Mouse (Mus musculus): ENCODE results near the gene Tnip1. TPM values are rescaled to one million over a fixed set of nuclear protein-coding genes. Genes with fewer than 3 reads are reported as not detected.

The Tnip1 gene
- total and polyA plus RNA-seq, 2 experiments: 3.0 to 8.1 TPM

- H3K27ac ChIP-seq (replicated peaks; ENCODE audit: insufficient read depth, low read depth, low read length): no peak overlapping the region
- no peak for DNase-seq (ENCODE audit: extremely low read depth, low read depth, low spot score)
Measured at GRCm38 (mm10) chr11:54927346-54928140, 35.2 kb downstream of the Tnip1 start.

GRCm38 (mm10) chr11:54924145-54924544 lies 38.6 kb downstream of the Tnip1 start:
- Histone ChIP-seq H3K4me1 (ENCODE audit: control insufficient read depth, insufficient read depth, low read length) (no peaks in the 10 kb centered on the region), H3K9ac (ENCODE audit: low read depth, low read length) (no peak overlapping the region), H3K27me3 (ENCODE audit: control insufficient read depth, insufficient read depth, low read length) (no peaks in the 10 kb centered on the region), H3K4me3 (ENCODE audit: insufficient read depth, low read depth, low read length) (no peak overlapping the region), H3K36me3 (ENCODE audit: control insufficient read depth, insufficient read depth, low read length) (peaks cover 29% of the 10 kb centered on the region; the same call in 1 of the 2 replicates), H3K27ac (replicated peaks; ENCODE audit: insufficient read depth, low read depth, low read length) (no peak overlapping the region), H3K79me2 (ENCODE audit: control insufficient read depth, insufficient read depth, low read length) (no peaks in the 10 kb centered on the region)
- TF ChIP-seq CTCF (IDR thresholded peaks at IDR 0.05; ENCODE audit: low read depth, low read length) (no peak), POLR2A (IDR thresholded peaks at IDR 0.05; ENCODE audit: extremely low read depth, insufficient read depth, low read length) (no peak)
- 95% methylated on average over 14 of the region's 14 CpGs for WGBS
- no peak for DNase-seq (ENCODE audit: extremely low read depth, low read depth, low spot score)

More at GRCm38 (mm10) chr11:54927346-54928140, 35.2 kb downstream of the Tnip1 start:
- Histone ChIP-seq H3K79me2 (ENCODE audit: control insufficient read depth, insufficient read depth, low read length) (no peaks in the 10 kb centered on the region), H3K9ac (ENCODE audit: low read depth, low read length) (no peak overlapping the region), H3K36me3 (ENCODE audit: control insufficient read depth, insufficient read depth, low read length) (peaks cover 20% of the 10 kb centered on the region; the same call in 1 of the 2 replicates), H3K27me3 (ENCODE audit: control insufficient read depth, insufficient read depth, low read length) (no peaks in the 10 kb centered on the region), H3K4me1 (ENCODE audit: control insufficient read depth, insufficient read depth, low read length) (no peaks in the 10 kb centered on the region), H3K4me3 (ENCODE audit: insufficient read depth, low read depth, low read length) (no peak overlapping the region)
- WGBS: 86% methylated on average over 14 of the region's 14 CpGs
- TF ChIP-seq POLR2A (IDR thresholded peaks at IDR 0.05; ENCODE audit: extremely low read depth, insufficient read depth, low read length) (no peak), CTCF (IDR thresholded peaks at IDR 0.05; ENCODE audit: low read depth, low read length) (peak; percentile 92)

GRCm38 (mm10) chr11:54922488-54922887 lies 40.2 kb downstream of the Tnip1 start:
- 96% methylated on average over 3 of the region's 3 CpGs for WGBS
- H3K27me3 ChIP-seq (ENCODE audit: control insufficient read depth, insufficient read depth, low read length): no peaks in the 10 kb centered on the region
- DNase-seq (ENCODE audit: extremely low read depth, low read depth, low spot score): no peak
- TF ChIP-seq POLR2A (IDR thresholded peaks at IDR 0.05; ENCODE audit: extremely low read depth, insufficient read depth, low read length) (no peak), CTCF (IDR thresholded peaks at IDR 0.05; ENCODE audit: low read depth, low read length) (no peak)
- no peaks in the 10 kb centered on the region for H3K79me2 ChIP-seq (ENCODE audit: control insufficient read depth, insufficient read depth, low read length)
- H3K9ac ChIP-seq (ENCODE audit: low read depth, low read length): no peak overlapping the region
- H3K4me1 ChIP-seq (ENCODE audit: control insufficient read depth, insufficient read depth, low read length): no peaks in the 10 kb centered on the region
- no peak overlapping the region for H3K4me3 ChIP-seq (ENCODE audit: insufficient read depth, low read depth, low read length)
- peaks cover 41% of the 10 kb centered on the region for H3K36me3 ChIP-seq (ENCODE audit: control insufficient read depth, insufficient read depth, low read length)
- no peak overlapping the region for H3K27ac ChIP-seq (replicated peaks; ENCODE audit: insufficient read depth, low read depth, low read length)

DNA sequence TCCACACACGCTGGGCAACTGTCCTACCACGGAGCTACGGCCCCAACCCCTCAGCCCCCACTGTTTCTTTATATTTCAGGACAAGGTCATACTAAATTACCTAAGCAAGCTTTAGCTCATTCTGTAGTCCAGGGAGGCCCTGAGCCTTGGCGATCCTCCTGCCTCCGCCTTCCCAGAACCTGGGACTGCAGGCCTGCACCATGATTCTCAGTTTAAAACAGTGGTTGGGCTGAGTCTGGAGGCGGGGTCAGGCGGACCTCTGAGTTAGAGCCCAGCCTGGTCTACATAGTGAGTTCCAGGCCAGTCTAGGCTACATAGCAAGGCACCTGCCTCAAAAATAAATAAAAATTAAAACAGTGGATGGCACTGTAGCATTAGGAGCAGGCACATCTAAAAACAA lies 40.9 kb downstream of the Tnip1 start:
- TF ChIP-seq CTCF (IDR thresholded peaks at IDR 0.05; ENCODE audit: low read depth, low read length): no peak
- TF ChIP-seq POLR2A (IDR thresholded peaks at IDR 0.05; ENCODE audit: extremely low read depth, insufficient read depth, low read length): no peak
- no peaks in the 10 kb centered on the region for H3K79me2 ChIP-seq (ENCODE audit: control insufficient read depth, insufficient read depth, low read length)
- H3K27me3 ChIP-seq (ENCODE audit: control insufficient read depth, insufficient read depth, low read length): no peaks in the 10 kb centered on the region
- no peak overlapping the region for H3K9ac ChIP-seq (ENCODE audit: low read depth, low read length)
- H3K4me1 ChIP-seq (ENCODE audit: control insufficient read depth, insufficient read depth, low read length): no peaks in the 10 kb centered on the region
- WGBS: 85% methylated on average over 7 of the region's 7 CpGs
- DNase-seq (ENCODE audit: extremely low read depth, low read depth, low spot score): no peak
- H3K36me3 ChIP-seq (ENCODE audit: control insufficient read depth, insufficient read depth, low read length): peaks cover 39% of the 10 kb centered on the region
- H3K4me3 ChIP-seq (ENCODE audit: insufficient read depth, low read depth, low read length): no peak overlapping the region
- no peak overlapping the region for H3K27ac ChIP-seq (replicated peaks; ENCODE audit: insufficient read depth, low read depth, low read length)

GRCm38 (mm10) chr11:54920973-54921580 lies 41.6 kb downstream of the Tnip1 start:
- H3K27me3 ChIP-seq (ENCODE audit: control insufficient read depth, insufficient read depth, low read length): no peaks in the 10 kb centered on the region
- H3K79me2 ChIP-seq (ENCODE audit: control insufficient read depth, insufficient read depth, low read length): no peaks in the 10 kb centered on the region
- no peak for TF ChIP-seq CTCF (IDR thresholded peaks at IDR 0.05; ENCODE audit: low read depth, low read length)
- TF ChIP-seq POLR2A (IDR thresholded peaks at IDR 0.05; ENCODE audit: extremely low read depth, insufficient read depth, low read length): no peak
- H3K36me3 ChIP-seq (ENCODE audit: control insufficient read depth, insufficient read depth, low read length): peaks cover 36% of the 10 kb centered on the region
- H3K27ac ChIP-seq (replicated peaks; ENCODE audit: insufficient read depth, low read depth, low read length): no peak overlapping the region
- H3K4me1 ChIP-seq (ENCODE audit: control insufficient read depth, insufficient read depth, low read length): no peaks in the 10 kb centered on the region
- no peak overlapping the region for H3K4me3 ChIP-seq (ENCODE audit: insufficient read depth, low read depth, low read length)
- no peak for DNase-seq (ENCODE audit: extremely low read depth, low read depth, low spot score)
- 89% methylated on average over 6 of the region's 6 CpGs for WGBS
- H3K9ac ChIP-seq (ENCODE audit: low read depth, low read length): no peak overlapping the region

All from liver, adult 2 months (tissue).